In genomic region chr8:90761947-90762346, GRCm38 (mm10) we compare ENCODE assay signal across 31 mouse cellular contexts. TPM values are rescaled to one million over a fixed set of nuclear protein-coding genes. Genes with fewer than 3 reads are reported as not detected.
DNase-seq lines count a peak whose midpoint lies in the region; ATAC-seq and TF ChIP-seq lines count a peak whose summit lies in the region.
"Had no signal": no experiment of that assay in that cellular context is flagged by ENCODE, and none has a peak within 500 bp of the region (broad histone marks: within the 10 kb centered on the region; RNA-seq: fewer than 3 reads in every experiment).

No protein-coding gene starts in this region.

- no peak overlapping the region for H3K9ac ChIP-seq in forebrain, embryonic 11.5 days (ENCODE audit: low read length)
- no peak overlapping the region for H3K9ac ChIP-seq in forebrain, embryonic 15.5 days (replicated peaks)
- peak overlapping the region; percentile 36; the same call in 1 of the 2 replicates for H3K9ac ChIP-seq in CH12.LX (ENCODE audit: insufficient read depth, low read depth)
- no peak overlapping the region for H3K9ac ChIP-seq in forebrain, embryonic 12.5 days
- no peak overlapping the region for H3K9ac ChIP-seq in midbrain, embryonic 13.5 days (replicated peaks)
- H3K9ac ChIP-seq: heart, embryonic 12.5 days; hindbrain, embryonic 15.5 days; limb, embryonic 13.5 days; lung, embryonic 15.5 days; neural tube, embryonic 13.5 days had no signal

- no peaks in the 10 kb centered on the region for H3K79me2 ChIP-seq in CH12.LX (replicated peaks; ENCODE audit: control insufficient read depth, extremely low read depth, insufficient read depth, poor library complexity, severe bottlenecking)

- no peak for TF ChIP-seq CTCF in CH12.LX (conservative IDR thresholded peaks at IDR 0.05 in 1 of 2, IDR thresholded peaks at IDR 0.05 in 1 of 2; ENCODE audit: low read depth in 2 of 2, low read length in 2 of 2)

- no peaks in the 10 kb centered on the region; the same call in 1 of the 2 replicates for H3K9me3 ChIP-seq in forebrain, embryonic 11.5 days (ENCODE audit: control insufficient read depth, low read length)
- H3K9me3 ChIP-seq in forebrain, embryonic 15.5 days = no peaks in the 10 kb centered on the region
- peaks cover 2% of the 10 kb centered on the region for H3K9me3 ChIP-seq in CH12.LX (replicated peaks; ENCODE audit: low read length)
- H3K9me3 ChIP-seq in forebrain, embryonic 12.5 days = no peaks in the 10 kb centered on the region
- H3K9me3 ChIP-seq in midbrain, embryonic 13.5 days = no peaks in the 10 kb centered on the region
- H3K9me3 ChIP-seq: hindbrain, embryonic 15.5 days; lung, embryonic 15.5 days; neural tube, embryonic 13.5 days had no signal

- no peak overlapping the region for H3K4me3 ChIP-seq in forebrain, embryonic 11.5 days (ENCODE audit: low read depth, low read length)
- no peak overlapping the region for H3K4me3 ChIP-seq in forebrain, embryonic 15.5 days
- H3K4me3 ChIP-seq in CH12.LX (replicated peaks in 1 of 3; ENCODE audit: low read depth in 2 of 3, low read length in 2 of 3, poor library complexity in 1 of 3) = peak overlapping the region; percentile 15 to 48 (median 29)
- H3K4me3 ChIP-seq in forebrain, embryonic 12.5 days (replicated peaks) = no peak overlapping the region
- H3K4me3 ChIP-seq in midbrain, embryonic 13.5 days (replicated peaks) = no peak overlapping the region
- H3K4me3 ChIP-seq: erythroblast, embryonic 14.5 days; heart, embryonic 12.5 days; hindbrain, embryonic 15.5 days; limb, embryonic 13.5 days; lung, embryonic 15.5 days; neural tube, embryonic 13.5 days had no signal

- no peaks in the 10 kb centered on the region for H3K36me3 ChIP-seq in forebrain, embryonic 11.5 days (ENCODE audit: control insufficient read depth, insufficient read depth, low read length)
- no peaks in the 10 kb centered on the region for H3K36me3 ChIP-seq in forebrain, embryonic 15.5 days
- H3K36me3 ChIP-seq in CH12.LX (replicated peaks in 1 of 2; ENCODE audit: control insufficient read depth in 1 of 2, insufficient read depth in 1 of 2, low read length in 1 of 2) = no peaks in the 10 kb centered on the region
- H3K36me3 ChIP-seq in forebrain, embryonic 12.5 days (replicated peaks) = no peaks in the 10 kb centered on the region
- H3K36me3 ChIP-seq in midbrain, embryonic 13.5 days = no peaks in the 10 kb centered on the region
- H3K36me3 ChIP-seq: heart, embryonic 12.5 days; hindbrain, embryonic 15.5 days; limb, embryonic 13.5 days; lung, embryonic 15.5 days; neural tube, embryonic 13.5 days had no signal

- DNase-seq in forebrain, embryonic 11.5 days (ENCODE audit: low spot score) = no peak
- no peak for DNase-seq in CH12.LX (ENCODE audit: extremely low read depth)
- DNase-seq in left cerebral cortex, postnatal 25 days (ENCODE audit: low spot score in 2 of 2) = no peak
- DNase-seq in right cerebral cortex, postnatal 14 days = no peak
- DNase-seq in kidney, adult 9 months = no peak
- DNase-seq: adrenal gland, postnatal 36 days; cerebellum, adult 2 months; cerebellum, postnatal 14 days; gastrocnemius, postnatal 36 days; heart, adult 18-20 months; heart, postnatal 4 days; kidney, adult 11 months; layer of hippocampus, adult 9-11 months; right cerebral cortex, postnatal 25 days; thymus, postnatal 36 days had no signal

- no peaks in the 10 kb centered on the region for H3K27me3 ChIP-seq in forebrain, embryonic 11.5 days (ENCODE audit: control insufficient read depth, insufficient read depth, low read length)
- no peaks in the 10 kb centered on the region for H3K27me3 ChIP-seq in forebrain, embryonic 15.5 days
- H3K27me3 ChIP-seq in CH12.LX (replicated peaks) = no peaks in the 10 kb centered on the region
- no peaks in the 10 kb centered on the region for H3K27me3 ChIP-seq in forebrain, embryonic 12.5 days
- no peaks in the 10 kb centered on the region for H3K27me3 ChIP-seq in midbrain, embryonic 13.5 days
- H3K27me3 ChIP-seq: heart, embryonic 12.5 days; hindbrain, embryonic 15.5 days; limb, embryonic 13.5 days; lung, embryonic 15.5 days; neural tube, embryonic 13.5 days had no signal

- H3K4me2 ChIP-seq in forebrain, embryonic 11.5 days (ENCODE audit: low read depth, low read length, severe bottlenecking) = no peak overlapping the region
- no peak overlapping the region for H3K4me2 ChIP-seq in forebrain, embryonic 15.5 days (replicated peaks)
- H3K4me2 ChIP-seq in CH12.LX (ENCODE audit: insufficient read depth, low read depth, poor library complexity, severe bottlenecking) = no peak overlapping the region
- no peak overlapping the region for H3K4me2 ChIP-seq in forebrain, embryonic 12.5 days
- H3K4me2 ChIP-seq in midbrain, embryonic 13.5 days (replicated peaks) = no peak overlapping the region
- H3K4me2 ChIP-seq: heart, embryonic 12.5 days; hindbrain, embryonic 15.5 days; limb, embryonic 13.5 days; liver, embryonic 11.5 days; lung, embryonic 15.5 days; neural tube, embryonic 13.5 days had no signal

- in situ Hi-C loops in CH12.LX (cut with MboI; ENCODE audit: low pct_ligation_motif_present, low pct_unique_long_range_greater_than_20kb, low sequenced_read_pairs) = loop anchor here (25.0 kb wide), 1 partner anchor 900 kb away; no protein-coding TSS in a partner anchor

- dilution Hi-C loops in CH12.LX (cut with MboI; ENCODE audit: extremely low pct_ligation_motif_present, extremely low pct_unique_long_range_greater_than_20kb, low sequenced_read_pairs) = no loop called here

- no peak for TF ChIP-seq RAD21 in CH12.LX (IDR thresholded peaks at IDR 0.05; ENCODE audit: low read depth, low read length)

- TF ChIP-seq EP300 in CH12.LX (IDR thresholded peaks at IDR 0.05; ENCODE audit: low read length) = no peak

- peaks cover 3% of the 10 kb centered on the region; the same call in 1 of the 2 replicates for H3K4me1 ChIP-seq in forebrain, embryonic 11.5 days (replicated peaks; ENCODE audit: control insufficient read depth, insufficient read depth, low read length)
- peaks cover 17% of the 10 kb centered on the region for H3K4me1 ChIP-seq in forebrain, embryonic 15.5 days
- H3K4me1 ChIP-seq in CH12.LX (ENCODE audit: control insufficient read depth in 1 of 2, insufficient read depth in 2 of 2) = peaks cover 0 to 5% of the 10 kb centered on the region in 2 experiments; a peak in 1 of 4 replicates
- peaks cover 13% of the 10 kb centered on the region for H3K4me1 ChIP-seq in forebrain, embryonic 12.5 days
- H3K4me1 ChIP-seq in midbrain, embryonic 13.5 days (replicated peaks) = peaks cover 11% of the 10 kb centered on the region; the same call in 1 of the 2 replicates
- H3K4me1 ChIP-seq: heart, embryonic 12.5 days; hindbrain, embryonic 15.5 days; limb, embryonic 13.5 days; lung, embryonic 15.5 days had no signal

- peak overlapping the region; percentile 46; the same call in 1 of the 2 replicates for H3K27ac ChIP-seq in forebrain, embryonic 11.5 days (ENCODE audit: low read depth, low read length)
- no peak overlapping the region; the same call in 1 of the 2 replicates for H3K27ac ChIP-seq in forebrain, embryonic 15.5 days (replicated peaks)
- no peak overlapping the region for H3K27ac ChIP-seq in CH12.LX (ENCODE audit: insufficient read depth, low read depth)
- H3K27ac ChIP-seq in forebrain, embryonic 12.5 days = peak overlapping the region; percentile 59
- peak overlapping the region; percentile 60 for H3K27ac ChIP-seq in midbrain, embryonic 13.5 days
- H3K27ac ChIP-seq: hindbrain, embryonic 15.5 days; kidney, postnatal 0 days; limb, embryonic 13.5 days; lung, embryonic 15.5 days; neural tube, embryonic 13.5 days had no signal

- intact Hi-C loops in left cerebral cortex, postnatal 25 days (cut with DNase I) = no loop called here

- TF ChIP-seq POLR2A in CH12.LX (IDR thresholded peaks at IDR 0.05; ENCODE audit: low read depth, low read length) = no peak

- 0 out of 2 replicates have a peak, but pooled peaks have one; percentile 27 for ATAC-seq in forebrain, embryonic 11.5 days (replicated peaks; ENCODE audit: low FRiP score)
- ATAC-seq in forebrain, embryonic 15.5 days (replicated peaks) = no peak
- ATAC-seq in forebrain, embryonic 12.5 days (ENCODE audit: low FRiP score) = peak; percentile 36; the same call in 1 of the 2 replicates
- 0 out of 2 replicates have a peak, but pooled peaks have one; percentile 37 for ATAC-seq in midbrain, embryonic 13.5 days
- ATAC-seq: inflammation-experienced regulatory T-cells, adult 6 months had no signal

- 62% methylated on average over 5 of the region's 5 CpGs for WGBS in forebrain, embryonic 11.5 days
- WGBS in forebrain, embryonic 15.5 days = 25% methylated on average over 5 of the region's 5 CpGs
- 52% methylated on average over 5 of the region's 5 CpGs for WGBS in forebrain, embryonic 12.5 days
- 57% methylated on average over 5 of the region's 5 CpGs for WGBS in midbrain, embryonic 13.5 days

TF ChIP-seq in CH12.LX, 34 proteins besides CTCF, POLR2A, EP300 and RAD21:
- TF ChIP-seq MAX (IDR thresholded peaks at IDR 0.05; ENCODE audit: low read length) (no peak), ETS1 (conservative IDR thresholded peaks at IDR 0.05; ENCODE audit: low read depth, low read length) (no peak), E2F4 (IDR thresholded peaks at IDR 0.05; ENCODE audit: insufficient replicate concordance, low read depth, low read length) (no peak), ZMIZ1 (IDR thresholded peaks at IDR 0.05; ENCODE audit: low read depth, low read length) (no peak), ZNF384 (IDR thresholded peaks at IDR 0.05; ENCODE audit: low read depth, low read length) (no peak), HCFC1 (IDR thresholded peaks at IDR 0.05; ENCODE audit: low read depth, low read length) (no peak), POLR2AphosphoS2 (IDR thresholded peaks at IDR 0.05; ENCODE audit: low read depth, low read length) (no peak), PAX5 (IDR thresholded peaks at IDR 0.05; ENCODE audit: low read length) (no peak), MXI1 (IDR thresholded peaks at IDR 0.05; ENCODE audit: low read depth, low read length) (no peak), UBTF (IDR thresholded peaks at IDR 0.05; ENCODE audit: low read depth, low read length) (no peak), MAFK (IDR thresholded peaks at IDR 0.05; ENCODE audit: insufficient replicate concordance, low read length) (no peak), SMC3 (IDR thresholded peaks at IDR 0.05; ENCODE audit: low read depth, low read length) (no peak), TBP (conservative IDR thresholded peaks at IDR 0.05; ENCODE audit: low read depth, low read length) (no peak)
TF ChIP-seq in CH12.LX: peak in this region for 0.

RNA-seq across cellular contexts. Expression of gene Gm19935, which starts 55.2 kb away (rescaled TPM):
- polyA plus RNA-seq in forebrain, embryonic 11.5 days (2014; fragmentation: Nextera tagmentation; extraction: Ambion mirVana) = not detected in 2 replicates
- 0.19 and 1.1 TPM in 2 replicates for polyA plus RNA-seq in forebrain, embryonic 15.5 days (2015; fragmentation: Nextera tagmentation; extraction: Ambion mirVana)
- total RNA-seq in CH12.LX (2012; rRNA removed) = not detected in 2 replicates
- total RNA-seq in CH12.LX (2014; rRNA removed) = not detected in 2 replicates
- not detected in 2 replicates for polyA plus RNA-seq in CH12.LX (2012; ENCODE audit: insufficient read length, low read depth)
- polyA plus RNA-seq in forebrain, embryonic 12.5 days (2016; fragmentation: Nextera tagmentation; extraction: Ambion mirVana) = not detected in 2 replicates
- not detected in 2 replicates for polyA plus RNA-seq in midbrain, embryonic 13.5 days (2015; fragmentation: Nextera tagmentation; extraction: Ambion mirVana)
- total RNA-seq in left cerebral cortex, postnatal 25 days (2021) = 1 to 10 TPM in 1 of 2 experiments, under 1 TPM in 1; 0.92 to 1.0 TPM
- total RNA-seq: adrenal gland, adult 18-20 months; adrenal gland, postnatal 36 days; gastrocnemius, adult 18-20 months; gastrocnemius, postnatal 36 days; heart, postnatal 4 days; megakaryocyte progenitor cell, adult 5-6 weeks had no signal
- polyA plus RNA-seq: erythroblast, embryonic 14.5 days; heart, embryonic 12.5 days; inflammation-experienced regulatory T-cells, adult 6 months; limb, embryonic 13.5 days; liver, embryonic 11.5 days; liver, embryonic 16.5 days had no signal

Comparison
In these comparisons a context has a peak if more than half of its experiments do, and no peak if none do; other contexts are left out.
1. H3K27ac ChIP-seq: peak in forebrain, embryonic 11.5 days (single experiment), forebrain, embryonic 12.5 days (single experiment) and midbrain, embryonic 13.5 days (single experiment); none in forebrain, embryonic 15.5 days (single experiment) and CH12.LX (single experiment).
2. H3K4me3 ChIP-seq: peak in CH12.LX (3 of 3); none in forebrain, embryonic 11.5 days (single experiment), forebrain, embryonic 15.5 days (single experiment), forebrain, embryonic 12.5 days (single experiment) and midbrain, embryonic 13.5 days (single experiment).